Mouse (Mus musculus) limb, embryonic 13.5 days (tissue): ENCODE results near the gene Gm10272. TPM values are rescaled to one million over a fixed set of nuclear protein-coding genes. Genes with fewer than 3 reads are reported as not detected.
"Not testable (repeated sequence)": the region's sequence is repeated elsewhere in the genome, so short reads cannot be mapped to it uniquely, and the experiment has no call there.

Experiments
- ATAC-seq: fragments of 200-750 bp; cut with Nextera tagmentation; 2 replicates; pipeline ENCODE4 v1.8.0; 2017; ENCODE audit warnings: low read depth, moderate number of reproducible peaks, moderate TSS enrichment; ENCODE audit not compliant: low FRiP score
- H3K27ac ChIP-seq: fragments of 300-500 bp; sonication (generic); 2 replicates; pipeline ENCODE4 v1.5.1; 2015; ENCODE audit warnings: inconsistent platforms, mild to moderate bottlenecking, moderate library complexity
- H3K27me3 ChIP-seq: fragments of 300-500 bp; sonication (generic); 2 replicates; pipeline ENCODE4 v1.6.1; 2015; ENCODE audit warnings: mild to moderate bottlenecking, inconsistent platforms
- H3K36me3 ChIP-seq: fragments of 300-500 bp; sonication (generic); 2 replicates; pipeline ENCODE4 v1.6.1; 2015; ENCODE audit warnings: inconsistent platforms, mild to moderate bottlenecking, moderate library complexity
- H3K4me1 ChIP-seq: fragments of 300-500 bp; sonication (generic); 2 replicates; pipeline ENCODE4 v1.6.1; 2015; ENCODE audit warnings: inconsistent platforms
- H3K4me2 ChIP-seq: fragments of 300-500 bp; sonication (generic); replicated peaks from 2 replicates; pipeline ENCODE4 v1.6.1; 2015; ENCODE audit warnings: inconsistent platforms, mild to moderate bottlenecking, moderate library complexity
- H3K4me3 ChIP-seq: fragments of 300-500 bp; sonication (generic); 2 replicates; pipeline ENCODE4 v1.5.1; 2015; ENCODE audit warnings: moderate library complexity, mild to moderate bottlenecking, inconsistent platforms
- H3K9ac ChIP-seq: fragments of 300-500 bp; sonication (generic); 2 replicates; pipeline ENCODE4 v1.6.1; 2015; ENCODE audit warnings: mild to moderate bottlenecking, inconsistent platforms
- H3K9me3 ChIP-seq: fragments of 300-500 bp; sonication (generic); 2 replicates; pipeline ENCODE4 v1.6.1; 2016; ENCODE audit warnings: inconsistent platforms
- WGBS: fragments of 180-500 bp; shearing (Covaris S2); methylation state at CpG from one replicate; pipeline ENCODE4 v1.1.7; 2015; 5-methylcytosine and 5-hydroxymethylcytosine counted together
- polyA plus RNA-seq: library from polyadenylated mRNA; unstranded; fragments of >200 nt; fragmentation: Nextera tagmentation; extraction: Ambion mirVana; gene quantifications from 2 replicates; pipeline ENCODE4 v1.2.1, GENCODE M21; 2015

The Gm10272 gene
- polyA plus RNA-seq, 1 experiment from 2014 or later: not detected

GRCm38 (mm10) chr10:77738929-77739328, 32.5 kb downstream of the Gm10272 start:
- WGBS: 74% methylated on average over 4 of the region's 4 CpGs
- Histone ChIP-seq H3K27me3 (no peaks in the 10 kb centered on the region), H3K9me3 (peaks cover 11% of the 10 kb centered on the region; the same call in 1 of the 2 replicates), H3K9ac (no peak overlapping the region), H3K4me1 (peaks cover 10% of the 10 kb centered on the region), H3K27ac (no peak overlapping the region), H3K4me2 (no peak overlapping the region), H3K4me3 (no peak overlapping the region), H3K36me3 (no peaks in the 10 kb centered on the region)
- no peak for ATAC-seq

- H3K9me3 ChIP-seq, H3K4me3 ChIP-seq, H3K4me2 ChIP-seq, H3K27ac ChIP-seq, H3K27me3 ChIP-seq, ATAC-seq, H3K9ac ChIP-seq, H3K36me3 ChIP-seq: not testable (repeated sequence)
- WGBS: 37% methylated on average over 5 of the region's 5 CpGs
- peaks cover 10% of the 10 kb centered on the region for H3K4me1 ChIP-seq
Measured at GRCm38 (mm10) chr10:77741924-77742688, 35.7 kb downstream of the Gm10272 start, which contains the start of gene Gm18596. Gene Gm18596 (minus strand): TSS chr10:77742638.

- ATAC-seq: not testable (repeated sequence)
- 76% methylated on average over 1 of the region's 1 CpGs for WGBS
Measured at GRCm38 (mm10) chr10:77750686-77751085, 44.3 kb downstream of the Gm10272 start.

GRCm38 (mm10) chr10:77751254-77751653, 44.8 kb downstream of the Gm10272 start, which contains the start of gene Gm9736:
Gene Gm9736 (minus strand): TSS chr10:77751354.
- H3K27ac ChIP-seq, H3K27me3 ChIP-seq, H3K36me3 ChIP-seq, H3K4me3 ChIP-seq, H3K4me2 ChIP-seq, H3K9me3 ChIP-seq, H3K9ac ChIP-seq, ATAC-seq, H3K4me1 ChIP-seq: not testable (repeated sequence)
- WGBS: 55% methylated on average over 1 of the region's 1 CpGs

More at GRCm38 (mm10) chr10:77750686-77751085, 44.3 kb downstream of the Gm10272 start:
- H3K9me3 ChIP-seq, H3K27ac ChIP-seq, H3K9ac ChIP-seq, H3K4me2 ChIP-seq, H3K4me1 ChIP-seq, H3K27me3 ChIP-seq, H3K36me3 ChIP-seq, H3K4me3 ChIP-seq: not testable (repeated sequence)

GRCm38 (mm10) chr10:77752312-77752711, 45.9 kb downstream of the Gm10272 start:
- not testable (repeated sequence) for H3K27ac ChIP-seq, ATAC-seq, H3K4me3 ChIP-seq, H3K27me3 ChIP-seq, H3K4me2 ChIP-seq, H3K4me1 ChIP-seq, H3K9me3 ChIP-seq, H3K9ac ChIP-seq, H3K36me3 ChIP-seq
- WGBS: 62% methylated on average over 3 of the region's 3 CpGs

GRCm38 (mm10) chr10:77753448-77753847, 47.0 kb downstream of the Gm10272 start:
- Histone ChIP-seq H3K4me2 (no peak overlapping the region), H3K9ac (no peak overlapping the region), H3K27me3 (no peaks in the 10 kb centered on the region), H3K27ac (no peak overlapping the region), H3K4me3 (no peak overlapping the region), H3K4me1 (peaks cover 6% of the 10 kb centered on the region; the same call in 1 of the 2 replicates), H3K9me3 (no peaks in the 10 kb centered on the region), H3K36me3 (no peaks in the 10 kb centered on the region)
- no peak for ATAC-seq

Other genes with a start within 250 kb of the Gm10272 start
- 40.7 and 43.6 TPM in 2 replicates for gene Fam207a, start 190.8 kb upstream of the Gm10272 start, polyA plus RNA-seq
- gene Itgb2, start 176.4 kb upstream of the Gm10272 start, polyA plus RNA-seq: 1.2 and 1.3 TPM in 2 replicates
- gene Pttg1ip, start 124.9 kb upstream of the Gm10272 start, polyA plus RNA-seq: 122 and 124 TPM in 2 replicates
- 389 and 422 TPM in 2 replicates for gene Sumo3, start 100.5 kb upstream of the Gm10272 start, polyA plus RNA-seq
- gene Gm49325, start 100.4 kb upstream of the Gm10272 start, polyA plus RNA-seq: 3.9 TPM in 1 of 2 replicates, not detected in the other
- 89.3 and 96.0 TPM in 2 replicates for gene Ube2g2, start 84.4 kb upstream of the Gm10272 start, polyA plus RNA-seq
- 0.74 and 1.3 TPM in 2 replicates for gene Tspear, start 20.1 kb upstream of the Gm10272 start, polyA plus RNA-seq
- gene Gm19402, start 15.9 kb upstream of the Gm10272 start, polyA plus RNA-seq: not detected in 2 replicates
- not detected in 2 replicates for gene Gm9508, start 9.4 kb upstream of the Gm10272 start, polyA plus RNA-seq
- 0.51 TPM in 1 of 2 replicates, not detected in the other for gene Gm10024, start 4.8 kb downstream of the Gm10272 start, polyA plus RNA-seq
- gene Gm10142, start 9.2 kb downstream of the Gm10272 start, polyA plus RNA-seq: not detected in 2 replicates
- gene Krtap12-1, start 14.0 kb downstream of the Gm10272 start, polyA plus RNA-seq: 0.23 TPM in 1 of 2 replicates, not detected in the other
- gene Gm10100, start 19.9 kb downstream of the Gm10272 start, polyA plus RNA-seq: not detected in 2 replicates
- gene Gm18596, start 36.0 kb downstream of the Gm10272 start, polyA plus RNA-seq: not detected in 2 replicates
- not detected in 2 replicates for gene Gm9736, start 44.7 kb downstream of the Gm10272 start, polyA plus RNA-seq
- gene Gm3233, start 53.1 kb downstream of the Gm10272 start, polyA plus RNA-seq: not detected in 2 replicates
- not detected in 2 replicates for gene Gm3238, start 64.7 kb downstream of the Gm10272 start, polyA plus RNA-seq
- not detected in 2 replicates for gene Gm7138, start 70.3 kb downstream of the Gm10272 start, polyA plus RNA-seq
- not detected in 2 replicates for gene Gm3250, start 75.9 kb downstream of the Gm10272 start, polyA plus RNA-seq
- not detected in 2 replicates for gene Gm7137, start 81.6 kb downstream of the Gm10272 start, polyA plus RNA-seq
- gene Gm9639, start 88.5 kb downstream of the Gm10272 start, polyA plus RNA-seq: not detected in 2 replicates
- gene Gm19668, start 92.5 kb downstream of the Gm10272 start, polyA plus RNA-seq: not detected in 2 replicates
- gene Gm9507, start 105.2 kb downstream of the Gm10272 start, polyA plus RNA-seq: not detected in 2 replicates
- not detected in 2 replicates for gene Gm2696, start 108.1 kb downstream of the Gm10272 start, polyA plus RNA-seq
- not detected in 2 replicates for gene Krtap10-4, start 120.5 kb downstream of the Gm10272 start, polyA plus RNA-seq
- gene Krtap10-10, start 129.3 kb downstream of the Gm10272 start, polyA plus RNA-seq: not detected in 2 replicates
- gene Gm36176, start 140.2 kb downstream of the Gm10272 start, polyA plus RNA-seq: not detected in 2 replicates
- not detected in 2 replicates for gene Gm10318, start 146.2 kb downstream of the Gm10272 start, polyA plus RNA-seq
- not detected in 2 replicates for gene Gm3285, start 155.3 kb downstream of the Gm10272 start, polyA plus RNA-seq
- gene Lrrc3, start 195.9 kb downstream of the Gm10272 start, polyA plus RNA-seq: 4.1 and 4.7 TPM in 2 replicates